Mouse (Mus musculus): ENCODE results near the gene Akap8. TPM values are rescaled to one million over a fixed set of nuclear protein-coding genes. Genes with fewer than 3 reads are reported as not detected.
A peak's percentile ranks its signal among the peaks of the same experiment; 100 is the strongest.

The Akap8 gene
- total and polyA plus RNA-seq, 2 experiments from 2014 or later: 66.4 to 108 TPM

GRCm38 (mm10) chr17:32333675-32334303 is 12.8 kb upstream of the Akap8 start:
- no peak for TF ChIP-seq CTCF (IDR thresholded peaks at IDR 0.05; ENCODE audit: low read depth)
- Histone ChIP-seq H3K27ac (no peak overlapping the region), H3K9ac (replicated peaks; ENCODE audit: low read length) (no peak overlapping the region), H3K27me3 (ENCODE audit: insufficient read depth, low read length) (no peaks in the 10 kb centered on the region), H3K9me3 (ENCODE audit: low read length) (no peaks in the 10 kb centered on the region), H3K36me3 (ENCODE audit: insufficient read depth, low read length) (peaks cover 63% of the 10 kb centered on the region), H3K4me1 (ENCODE audit: insufficient read depth, low read length) (no peaks in the 10 kb centered on the region), H3K4me3 (ENCODE audit: low read length) (no peak overlapping the region), H3K4me2 (ENCODE audit: low read depth, low read length) (no peak overlapping the region)
- ATAC-seq: 0 out of 2 replicates have a peak, but pooled peaks have one; percentile 10
- WGBS: 88% methylated on average over 29 of the region's 31 CpGs
- DNase-seq (ENCODE audit: low spot score): no peak

GRCm38 (mm10) chr17:32327501-32327900 is 6.5 kb upstream of the Akap8 start:
- H3K4me2 ChIP-seq (ENCODE audit: low read depth, low read length): no peak overlapping the region
- H3K4me3 ChIP-seq (ENCODE audit: low read length): no peak overlapping the region
- H3K9me3 ChIP-seq (ENCODE audit: low read length): no peaks in the 10 kb centered on the region
- H3K27me3 ChIP-seq (ENCODE audit: insufficient read depth, low read length): no peaks in the 10 kb centered on the region
- ATAC-seq (no peak), DNase-seq (ENCODE audit: low spot score) (no peak)
- peaks cover 17% of the 10 kb centered on the region for H3K36me3 ChIP-seq (ENCODE audit: insufficient read depth, low read length)
- no peak overlapping the region for H3K27ac ChIP-seq
- no peak for TF ChIP-seq CTCF (IDR thresholded peaks at IDR 0.05; ENCODE audit: low read depth)
- no peak overlapping the region for H3K9ac ChIP-seq (replicated peaks; ENCODE audit: low read length)
- no peaks in the 10 kb centered on the region for H3K4me1 ChIP-seq (ENCODE audit: insufficient read depth, low read length)

GRCm38 (mm10) chr17:32322809-32323208 is 1.8 kb upstream of the Akap8 start:
- Histone ChIP-seq H3K4me2 (ENCODE audit: low read depth, low read length) (no peak overlapping the region), H3K36me3 (ENCODE audit: insufficient read depth, low read length) (peaks cover 8% of the 10 kb centered on the region; the same call in 1 of the 2 replicates), H3K27ac (no peak overlapping the region), H3K4me3 (ENCODE audit: low read length) (no peak overlapping the region), H3K9me3 (ENCODE audit: low read length) (no peaks in the 10 kb centered on the region), H3K9ac (replicated peaks; ENCODE audit: low read length) (0 out of 2 replicates have a peak overlapping the region, but pooled peaks have one; percentile 13), H3K27me3 (ENCODE audit: insufficient read depth, low read length) (no peaks in the 10 kb centered on the region), H3K4me1 (ENCODE audit: insufficient read depth, low read length) (no peaks in the 10 kb centered on the region; the same call in 1 of the 2 replicates)
- whole genome bisulfite sequencing: 85% methylated on average over 1 of the region's 1 CpGs
- ATAC-seq (no peak), DNase-seq (ENCODE audit: low spot score) (no peak)
- no peak for TF ChIP-seq CTCF (IDR thresholded peaks at IDR 0.05; ENCODE audit: low read depth)

- DNase-seq (ENCODE audit: low spot score) (peak; percentile 19), ATAC-seq (no peak)
- Histone ChIP-seq H3K4me2 (ENCODE audit: low read depth, low read length) (peak overlapping the region; percentile 71), H3K9me3 (ENCODE audit: low read length) (no peaks in the 10 kb centered on the region), H3K36me3 (ENCODE audit: insufficient read depth, low read length) (peaks cover 17% of the 10 kb centered on the region; the same call in 1 of the 2 replicates), H3K9ac (replicated peaks; ENCODE audit: low read length) (peak overlapping the region; percentile 78), H3K4me1 (ENCODE audit: insufficient read depth, low read length) (no peaks in the 10 kb centered on the region; the same call in 1 of the 2 replicates), H3K27ac (peak overlapping the region; percentile 98), H3K27me3 (ENCODE audit: insufficient read depth, low read length) (no peaks in the 10 kb centered on the region), H3K4me3 (ENCODE audit: low read length) (peak overlapping the region; percentile 90)
- 25% methylated on average over 6 of the region's 6 CpGs for WGBS
- TF ChIP-seq CTCF (IDR thresholded peaks at IDR 0.05; ENCODE audit: low read depth): no peak
These were observed 798 bp upstream of the Akap8 start for GRCm38 (mm10) chr17:32321836-32322235.

GRCm38 (mm10) chr17:32321390-32321734 is 324 bp upstream of the Akap8 start:
- no peaks in the 10 kb centered on the region for H3K9me3 ChIP-seq (ENCODE audit: low read length)
- peak overlapping the region; percentile 98 for H3K27ac ChIP-seq
- H3K4me1 ChIP-seq (ENCODE audit: insufficient read depth, low read length): no peaks in the 10 kb centered on the region; the same call in 1 of the 2 replicates
- peak overlapping the region; percentile 71 for H3K4me2 ChIP-seq (ENCODE audit: low read depth, low read length)
- peak overlapping the region; percentile 90 for H3K4me3 ChIP-seq (ENCODE audit: low read length)
- 0% methylated on average over 23 of the region's 23 CpGs for WGBS
- DNase-seq (ENCODE audit: low spot score) (no peak), ATAC-seq (peak; percentile 75)
- H3K27me3 ChIP-seq (ENCODE audit: insufficient read depth, low read length): no peaks in the 10 kb centered on the region
- H3K36me3 ChIP-seq (ENCODE audit: insufficient read depth, low read length): peaks cover 21% of the 10 kb centered on the region; the same call in 1 of the 2 replicates
- peak; percentile 42 for TF ChIP-seq CTCF (IDR thresholded peaks at IDR 0.05; ENCODE audit: low read depth)
- H3K9ac ChIP-seq (replicated peaks; ENCODE audit: low read length): peak overlapping the region; percentile 78

GRCm38 (mm10) chr17:32319950-32320349 is 1.1 kb downstream of the Akap8 start:
- 2% methylated on average over 7 of the region's 7 CpGs for WGBS
- DNase-seq (ENCODE audit: low spot score) (peak; percentile 22), ATAC-seq (no peak)
- peak overlapping the region; percentile 98 for H3K27ac ChIP-seq
- TF ChIP-seq CTCF (IDR thresholded peaks at IDR 0.05; ENCODE audit: low read depth): no peak
- H3K9me3 ChIP-seq (ENCODE audit: low read length): no peaks in the 10 kb centered on the region
- peak overlapping the region; percentile 71 for H3K4me2 ChIP-seq (ENCODE audit: low read depth, low read length)
- peaks cover 28% of the 10 kb centered on the region for H3K36me3 ChIP-seq (ENCODE audit: insufficient read depth, low read length)
- peak overlapping the region; percentile 90 for H3K4me3 ChIP-seq (ENCODE audit: low read length)
- no peaks in the 10 kb centered on the region for H3K27me3 ChIP-seq (ENCODE audit: insufficient read depth, low read length)
- H3K4me1 ChIP-seq (ENCODE audit: insufficient read depth, low read length): no peaks in the 10 kb centered on the region; the same call in 1 of the 2 replicates
- H3K9ac ChIP-seq (replicated peaks; ENCODE audit: low read length): peak overlapping the region; percentile 95

GRCm38 (mm10) chr17:32317708-32318107 is 3.3 kb downstream of the Akap8 start:
- no peak overlapping the region for H3K4me2 ChIP-seq (ENCODE audit: low read depth, low read length)
- no peak for DNase-seq (ENCODE audit: low spot score)
- no peaks in the 10 kb centered on the region; the same call in 1 of the 2 replicates for H3K4me1 ChIP-seq (ENCODE audit: insufficient read depth, low read length)
- H3K27ac ChIP-seq: no peak overlapping the region
- no peak for ATAC-seq
- no peak overlapping the region for H3K9ac ChIP-seq (replicated peaks; ENCODE audit: low read length)
- H3K36me3 ChIP-seq (ENCODE audit: insufficient read depth, low read length): peaks cover 50% of the 10 kb centered on the region
- peak; percentile 14; the same call in 1 of the 2 replicates for TF ChIP-seq CTCF (IDR thresholded peaks at IDR 0.05; ENCODE audit: low read depth)
- no peaks in the 10 kb centered on the region for H3K27me3 ChIP-seq (ENCODE audit: insufficient read depth, low read length)
- no peaks in the 10 kb centered on the region for H3K9me3 ChIP-seq (ENCODE audit: low read length)
- H3K4me3 ChIP-seq (ENCODE audit: low read length): no peak overlapping the region
- WGBS: 84% methylated on average over 3 of the region's 3 CpGs
